Mouse (Mus musculus) MEL (cell line): ENCODE measurements around the gene Mdc1. TPM values are rescaled to one million over a fixed set of nuclear protein-coding genes. Genes with fewer than 3 reads are reported as not detected.

Experiments
- DNase-seq: peaks from one replicate; pipeline ENCODE4 v3.0.0; 2011; ENCODE audit warnings: low read depth, low spot score
- H3K27ac ChIP-seq: 2 replicates; pipeline ENCODE4 v1.5.1; 2012; ENCODE audit warnings: low read depth, mild to moderate bottlenecking, control low read depth, low read length, moderate library complexity; ENCODE audit not compliant: control insufficient read depth
- H3K27me3 ChIP-seq, 2 experiments: fragments of 150-350 bp in 1 of 2; sonication (generic) in 1 of 2; 2 replicates each; pipeline ENCODE4 v1.6.1; 2012; ENCODE audit warnings: low read length in 2 of 2, mild to moderate bottlenecking in 2 of 2, improper control_type of control experiment in 1 of 2, moderate library complexity in 1 of 2; ENCODE audit not compliant: insufficient read depth in 2 of 2, control insufficient read depth in 1 of 2
- H3K36me3 ChIP-seq, 2 experiments: 2 replicates each; pipeline ENCODE4 v1.6.1; 2012 to 2014; ENCODE audit warnings: low read length in 2 of 2, improper control_type of control experiment in 1 of 2, inconsistent platforms in 1 of 2, mild to moderate bottlenecking in 1 of 2; ENCODE audit not compliant: insufficient read depth in 2 of 2, control insufficient read depth in 1 of 2
- H3K4me1 ChIP-seq, 2 experiments: fragments of 150-350 bp in 1 of 2; sonication (generic) in 1 of 2; 2 replicates each; pipeline ENCODE4 v1.6.1; 2012; ENCODE audit warnings: low read length in 2 of 2, improper control_type of control experiment in 1 of 2, mild to moderate bottlenecking in 1 of 2; ENCODE audit not compliant: insufficient read depth in 2 of 2, control insufficient read depth in 1 of 2
- H3K4me3 ChIP-seq, 2 experiments: fragments of 150-350 bp in 1 of 2; sonication (generic) in 1 of 2; 2 replicates each; pipeline ENCODE4 v1.5.1; 2012; ENCODE audit warnings: low read depth in 2 of 2, low read length in 2 of 2, mild to moderate bottlenecking in 2 of 2, moderate library complexity in 2 of 2, control low read depth in 1 of 2, improper control_type of control experiment in 1 of 2; ENCODE audit not compliant: control insufficient read depth in 1 of 2, insufficient read depth in 1 of 2
- H3K79me2 ChIP-seq: 2 replicates; pipeline ENCODE4 v1.6.1; 2012; ENCODE audit warnings: mild to moderate bottlenecking, low read length, moderate library complexity; ENCODE audit not compliant: control insufficient read depth, poor library complexity, insufficient read depth
- H3K9ac ChIP-seq: 2 replicates; pipeline ENCODE4 v1.6.1; 2012; ENCODE audit warnings: low read depth, mild to moderate bottlenecking, control low read depth, low read length, moderate library complexity; ENCODE audit not compliant: control insufficient read depth, poor library complexity, severe bottlenecking
- H3K9me3 ChIP-seq: fragments of 150-350 bp; sonication (generic); replicated peaks from 2 replicates; pipeline ENCODE4 v1.6.1; 2012; ENCODE audit warnings: mild to moderate bottlenecking, low read length, improper control_type of control experiment, moderate library complexity; ENCODE audit not compliant: insufficient read depth
- CHD1 ChIP-seq: IDR thresholded peaks from 2 replicates; pipeline ENCODE4 v1.6.1; 2012; ENCODE audit warnings: low read depth, mild to moderate bottlenecking, inconsistent platforms, low read length, improper control_type of control experiment
- E2F4 ChIP-seq: IDR thresholded peaks from 2 replicates; pipeline ENCODE4 v1.6.1; 2011; ENCODE audit warnings: low read depth, low read length, improper control_type of control experiment, borderline replicate concordance
- ELF1 ChIP-seq: IDR thresholded peaks from 2 replicates; pipeline ENCODE4 v1.6.1; 2014; ENCODE audit warnings: low read depth, mild to moderate bottlenecking, inconsistent platforms, low read length, improper control_type of control experiment, moderate library complexity
- ETS1 ChIP-seq: IDR thresholded peaks from 2 replicates; pipeline ENCODE4 v1.6.1; 2012; ENCODE audit warnings: low read depth, mild to moderate bottlenecking, inconsistent platforms, low read length, improper control_type of control experiment, moderate library complexity
- GABPA ChIP-seq: IDR thresholded peaks from 2 replicates; pipeline ENCODE4 v1.6.1; 2012; ENCODE audit warnings: low read depth, mild to moderate bottlenecking, inconsistent platforms, low read length, improper control_type of control experiment, moderate library complexity
- GATA1 ChIP-seq: IDR thresholded peaks from 2 replicates; pipeline ENCODE4 v1.6.1; 2011; ENCODE audit warnings: low read depth, low read length, improper control_type of control experiment
- HCFC1 ChIP-seq: IDR thresholded peaks from 2 replicates; pipeline ENCODE4 v1.6.1; 2012; ENCODE audit warnings: low read depth, mild to moderate bottlenecking, inconsistent platforms, low read length, improper control_type of control experiment, moderate library complexity
- JUND ChIP-seq: IDR thresholded peaks from 2 replicates; pipeline ENCODE4 v1.6.1; 2011; ENCODE audit warnings: low read depth, mild to moderate bottlenecking, improper control_type of control experiment, low read length
- MAFK ChIP-seq: IDR thresholded peaks from 2 replicates; pipeline ENCODE4 v1.6.1; 2011; ENCODE audit warnings: low read depth, mild to moderate bottlenecking, low read length, improper control_type of control experiment, borderline replicate concordance
- MAX ChIP-seq: IDR thresholded peaks from 2 replicates; pipeline ENCODE4 v1.6.1; 2011; ENCODE audit warnings: low read length, improper control_type of control experiment
- MXI1 ChIP-seq: IDR thresholded peaks from 2 replicates; pipeline ENCODE4 v1.6.1; 2011; ENCODE audit warnings: mild to moderate bottlenecking, low read depth, low read length, improper control_type of control experiment
- MYB ChIP-seq: IDR thresholded peaks from 2 replicates; pipeline ENCODE4 v1.6.1; 2011; ENCODE audit warnings: mild to moderate bottlenecking, low read depth, low read length, improper control_type of control experiment
- MYC ChIP-seq: IDR thresholded peaks from 2 replicates; pipeline ENCODE4 v1.6.1; 2011; ENCODE audit warnings: low read depth, mild to moderate bottlenecking, low read length, improper control_type of control experiment, moderate library complexity
- NELFE ChIP-seq: IDR thresholded peaks from 2 replicates; pipeline ENCODE4 v1.6.1; 2011; ENCODE audit warnings: low read depth, low read length, improper control_type of control experiment
- NRF1 ChIP-seq: IDR thresholded peaks from 2 replicates; pipeline ENCODE4 v1.6.1; 2014; ENCODE audit warnings: low read depth, mild to moderate bottlenecking, inconsistent platforms, low read length, improper control_type of control experiment, moderate library complexity; ENCODE audit not compliant: poor library complexity, insufficient read depth, severe bottlenecking
- POLR2A ChIP-seq, 2 experiments: IDR thresholded peaks; 2 replicates each; pipeline ENCODE4 v1.6.1; 2011 to 2012; ENCODE audit warnings: low read length in 2 of 2, mild to moderate bottlenecking in 2 of 2, control low read depth in 1 of 2, improper control_type of control experiment in 1 of 2, low read depth in 1 of 2, moderate library complexity in 1 of 2; ENCODE audit not compliant: control insufficient read depth in 1 of 2, insufficient read depth in 1 of 2, poor library complexity in 1 of 2
- POLR2AphosphoS2 ChIP-seq: IDR thresholded peaks from 2 replicates; pipeline ENCODE4 v1.6.1; 2011; ENCODE audit warnings: low read length, improper control_type of control experiment
- POLR2AphosphoS5 ChIP-seq: IDR thresholded peaks from 2 replicates; pipeline ENCODE4 v1.6.1; 2012; ENCODE audit warnings: low read depth, borderline replicate concordance, mild to moderate bottlenecking, inconsistent platforms, low read length, moderate library complexity, mixed read lengths
- SMC3 ChIP-seq: IDR thresholded peaks from 2 replicates; pipeline ENCODE4 v1.6.1; 2011; ENCODE audit warnings: low read depth, low read length, improper control_type of control experiment
- TAL1 ChIP-seq: IDR thresholded peaks from 2 replicates; pipeline ENCODE4 v1.6.1; 2012; ENCODE audit warnings: mild to moderate bottlenecking, inconsistent platforms, low read length, moderate library complexity, mixed read lengths
- TBP ChIP-seq: IDR thresholded peaks from 2 replicates; pipeline ENCODE4 v1.8.0; 2011; ENCODE audit warnings: low read depth, low read length, improper control_type of control experiment
- USF1 ChIP-seq: IDR thresholded peaks from 2 replicates; pipeline ENCODE4 v1.6.1; 2014; ENCODE audit warnings: low read depth, mild to moderate bottlenecking, inconsistent platforms, low read length, improper control_type of control experiment, moderate library complexity
- ZMIZ1 ChIP-seq: IDR thresholded peaks from 2 replicates; pipeline ENCODE4 v1.6.1; 2012; ENCODE audit warnings: low read depth, mild to moderate bottlenecking, inconsistent platforms, low read length, improper control_type of control experiment, moderate library complexity
- ZNF384 ChIP-seq: IDR thresholded peaks from 2 replicates; pipeline ENCODE4 v1.6.1; 2012; ENCODE audit warnings: low read depth, mild to moderate bottlenecking, inconsistent platforms, low read length, improper control_type of control experiment
- polyA plus RNA-seq, 2 experiments: library from polyadenylated mRNA; stranded (reverse) in 1 of 2; unstranded in 1 of 2; fragments of >175 nt in 1 of 2; fragments of >200 nt in 1 of 2; gene quantifications; 2 replicates each; pipeline versions ENCODE4 v1.2.1 to v1.2.4; 2012; ENCODE audit warnings: low replicate concordance in 2 of 2, low read depth in 1 of 2; ENCODE audit not compliant: insufficient read length in 2 of 2, insufficient read depth in 1 of 2, missing spikeins in 1 of 2
- total RNA-seq: library from RNA; depleted of rRNA; stranded (reverse); fragments of 300-350 nt; gene quantifications from 2 replicates; pipeline ENCODE4 v1.2.3, GENCODE M21; 2012

The Mdc1 gene
- total and polyA plus RNA-seq, 3 experiments = 15.0 to 77.9 (median 46.6) TPM

GRCm38 (mm10) chr17:35816686-35817085 lies 24.6 kb upstream of the Mdc1 start:
- H3K79me2 ChIP-seq = no peaks in the 10 kb centered on the region
- no peak for DNase-seq
- H3K4me3 ChIP-seq = no peak overlapping the region
- H3K9ac ChIP-seq = no peak overlapping the region
- H3K27ac ChIP-seq = no peak overlapping the region
- no peak for TF ChIP-seq ZNF384
- no peak for TF ChIP-seq MAX
- no peak for TF ChIP-seq E2F4
- TF ChIP-seq NRF1 = no peak
- no peak for TF ChIP-seq POLR2AphosphoS2
- TF ChIP-seq POLR2AphosphoS5 = no peak
- TF ChIP-seq CHD1 = no peak
- no peak for TF ChIP-seq MXI1
- no peak for TF ChIP-seq ELF1
- no peak for TF ChIP-seq MAFK
- TF ChIP-seq, all 39 proteins: peak for 0
- Histone ChIP-seq H3K9me3 (no peaks in the 10 kb centered on the region), H3K36me3 (peaks cover 0 to 22% of the 10 kb centered on the region in 2 experiments; a peak in 2 of 4 replicates), H3K27me3 (no peaks in the 10 kb centered on the region), H3K4me1 (peaks cover 3 to 28% of the 10 kb centered on the region in 2 experiments)

GRCm38 (mm10) chr17:35817226-35817625 lies 24.1 kb upstream of the Mdc1 start:
- TF ChIP-seq E2F4 (no peak), USF1 (no peak), JUND (no peak), SMC3 (no peak), ETS1 (no peak), MYB (no peak), POLR2AphosphoS2 (no peak), TBP (no peak), ZNF384 (no peak), NRF1 (no peak), GABPA (no peak), NELFE (no peak), TAL1 (no peak), ZMIZ1 (no peak), HCFC1 (no peak), GATA1 (no peak), POLR2A (IDR thresholded peaks at IDR 0.05; ENCODE audit: control insufficient read depth in 1 of 2, insufficient read depth in 1 of 2, low read depth in 1 of 2, low read length in 2 of 2, poor library complexity in 1 of 2) (no peak), MYC (no peak)
- no peak for DNase-seq
- Histone ChIP-seq H3K79me2 (peaks cover 2% of the 10 kb centered on the region), H3K4me1 (peaks cover 3 to 26% of the 10 kb centered on the region in 2 experiments), H3K9ac (no peak overlapping the region), H3K27ac (no peak overlapping the region), H3K36me3 (peaks cover 0 to 22% of the 10 kb centered on the region in 2 experiments; a peak in 2 of 4 replicates), H3K27me3 (no peaks in the 10 kb centered on the region), H3K9me3 (no peaks in the 10 kb centered on the region), H3K4me3 (no peak overlapping the region)
